Mouse (Mus musculus): ENCODE results near the gene Cd28.

DNA sequence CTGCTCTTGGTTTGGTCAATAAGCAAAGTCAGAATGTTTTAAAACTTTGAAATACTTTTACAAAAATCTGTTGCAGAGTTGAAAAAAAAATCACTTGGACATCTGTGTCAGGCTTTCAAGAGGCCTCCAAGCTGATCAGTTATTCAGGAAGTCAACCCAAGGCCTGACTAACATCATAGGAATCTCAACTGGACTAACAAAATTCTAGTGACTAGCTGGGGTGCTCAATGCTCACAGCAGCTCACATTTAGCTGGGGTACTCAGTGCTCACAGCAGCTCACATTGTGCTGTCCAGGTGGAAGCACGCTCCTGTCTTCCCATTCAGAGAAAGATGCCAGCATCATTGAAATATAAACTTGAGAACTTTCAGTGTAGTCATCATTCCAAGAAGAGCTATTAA lies 45.9 kb downstream of the Cd28 start:
- TF ChIP-seq EP300 (IDR thresholded peaks at IDR 0.05; ENCODE audit: low read depth): no peak
- no peak for TF ChIP-seq CTCF (IDR thresholded peaks at IDR 0.05; ENCODE audit: low read depth)

Data from liver, postnatal 0 days (tissue).